Mouse (Mus musculus) kidney, postnatal 0 days (tissue): Measurements from ENCODE around the gene Cox20. TPM values are rescaled to one million over a fixed set of nuclear protein-coding genes. Genes with fewer than 3 reads are reported as not detected.

Experiments
- ATAC-seq: fragments of 200-750 bp; cut with Nextera tagmentation; replicated peaks from 2 replicates; pipeline ENCODE4 v1.8.0; 2017; ENCODE audit warnings: low read depth, moderate number of reproducible peaks, moderate TSS enrichment, moderate library complexity; ENCODE audit not compliant: low FRiP score
- DNase-seq: peaks from one replicate; pipeline ENCODE4 v3.0.0-alpha.2; 2016; ENCODE audit warnings: low spot score
- H3K27ac ChIP-seq: fragments of 300-500 bp; sonication (generic); 2 replicates; pipeline ENCODE4 v1.5.1; 2014; ENCODE audit warnings: mild to moderate bottlenecking
- H3K27me3 ChIP-seq: fragments of 300-500 bp; sonication (generic); 2 replicates; pipeline ENCODE4 v1.6.1; 2014; ENCODE audit warnings: low read length, mixed read lengths; ENCODE audit not compliant: insufficient read depth
- H3K36me3 ChIP-seq: fragments of 300-500 bp; sonication (generic); 2 replicates; pipeline ENCODE4 v1.6.1; 2014; ENCODE audit warnings: low read length, mixed read lengths; ENCODE audit not compliant: insufficient read depth
- H3K4me1 ChIP-seq: fragments of 300-500 bp; sonication (generic); replicated peaks from 2 replicates; pipeline ENCODE4 v1.6.1; 2014; ENCODE audit warnings: antibody characterized with exemption, low read length, mixed read lengths; ENCODE audit not compliant: insufficient read depth
- H3K4me2 ChIP-seq: fragments of 300-500 bp; sonication (generic); 2 replicates; pipeline ENCODE4 v1.6.1; 2014; ENCODE audit warnings: mild to moderate bottlenecking, low read length, moderate library complexity, mixed read lengths
- H3K4me3 ChIP-seq: fragments of 300-500 bp; sonication (generic); replicated peaks from 2 replicates; pipeline ENCODE4 v1.5.1; 2014; ENCODE audit warnings: low read depth, low read length
- H3K9ac ChIP-seq: fragments of 300-500 bp; sonication (generic); 2 replicates; pipeline ENCODE4 v1.6.1; 2014; ENCODE audit warnings: low read depth, low read length
- H3K9me3 ChIP-seq: fragments of 300-500 bp; sonication (generic); replicated peaks from 2 replicates; pipeline ENCODE4 v1.6.1; 2016; ENCODE audit warnings: low read length, inconsistent platforms, mixed read lengths
- CTCF ChIP-seq: IDR thresholded peaks from 2 replicates; pipeline ENCODE4 v1.5.1; 2016; ENCODE audit warnings: antibody characterized with exemption, low read depth, mild to moderate bottlenecking, moderate library complexity
- WGBS: fragments of 180-500 bp; shearing (Covaris S2); extraction: QIAGEN DNeasy Blood & Tissue Kit; methylation state at CpG from one replicate; pipeline ENCODE4 v1.1.7; 2014; 5-methylcytosine and 5-hydroxymethylcytosine counted together
- polyA plus RNA-seq: library from polyadenylated mRNA; unstranded; fragments of >200 nt; fragmentation: Nextera tagmentation; extraction: Ambion mirVana; gene quantifications from 2 replicates; pipeline ENCODE4 v1.2.1, GENCODE M21; 2015

Cox20 gene
- polyA plus RNA-seq, 1 experiment from 2014 or later: 225 TPM

GRCm38 (mm10) chr1:178320038-178320722 lies 1.2 kb downstream of the Cox20 start:
- peak overlapping the region; percentile 99 for H3K27ac ChIP-seq
- H3K4me3 ChIP-seq: peak overlapping the region; percentile 63
- H3K9me3 ChIP-seq: no peaks in the 10 kb centered on the region
- peak overlapping the region; percentile 85 for H3K9ac ChIP-seq
- WGBS: 18% methylated on average over 8 of the region's 8 CpGs
- H3K4me2 ChIP-seq: peak overlapping the region; percentile 77
- ATAC-seq: no peak
- H3K27me3 ChIP-seq: no peaks in the 10 kb centered on the region
- peaks cover 32% of the 10 kb centered on the region for H3K36me3 ChIP-seq
- peaks cover 14% of the 10 kb centered on the region; the same call in 1 of the 2 replicates for H3K4me1 ChIP-seq
- peak; percentile 44 for DNase-seq
- no peak for TF ChIP-seq CTCF

GRCm38 (mm10) chr1:178320723-178321590 lies 2.0 kb downstream of the Cox20 start:
- H3K36me3 ChIP-seq: peaks cover 36% of the 10 kb centered on the region
- WGBS: 31% methylated on average over 5 of the region's 5 CpGs

DNA sequence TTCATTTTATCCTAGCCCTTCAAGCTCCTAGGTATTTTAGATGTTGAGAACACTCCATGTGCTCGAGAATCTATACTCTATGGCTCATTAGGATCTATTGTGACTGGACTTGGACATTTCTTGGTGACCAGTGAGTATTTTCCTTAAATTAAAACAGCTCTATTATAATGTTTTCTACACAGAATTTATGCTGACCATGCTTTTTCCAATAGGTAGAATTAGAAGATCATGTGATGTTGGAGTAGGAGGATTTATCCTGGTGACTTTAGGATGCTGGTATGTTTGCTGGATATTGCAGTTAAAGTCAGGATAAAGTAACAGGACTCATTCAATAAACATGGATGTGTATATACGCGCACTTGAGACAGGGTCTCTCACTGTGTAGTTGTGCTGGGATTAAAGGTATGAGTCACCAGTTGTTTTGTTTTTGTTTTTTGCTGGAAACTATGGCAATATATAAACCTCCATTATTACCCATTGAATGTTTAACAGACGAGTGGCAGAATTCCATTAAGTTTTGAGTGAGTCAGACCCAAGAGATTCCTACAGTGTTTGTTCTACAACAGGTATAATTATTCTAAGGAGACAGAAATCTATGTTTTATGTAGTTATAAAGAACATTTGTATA lies 2.9 kb downstream of the Cox20 start:
- TF ChIP-seq CTCF: no peak
- H3K27me3 ChIP-seq: no peaks in the 10 kb centered on the region
- ATAC-seq (no peak), DNase-seq (no peak)
- H3K9ac ChIP-seq: no peak overlapping the region
- no peaks in the 10 kb centered on the region for H3K9me3 ChIP-seq
- H3K36me3 ChIP-seq: peaks cover 40% of the 10 kb centered on the region
- 55% methylated on average over 4 of the region's 4 CpGs for WGBS
- H3K27ac ChIP-seq: no peak overlapping the region
- H3K4me1 ChIP-seq: peaks cover 14% of the 10 kb centered on the region; the same call in 1 of the 2 replicates
- no peak overlapping the region for H3K4me2 ChIP-seq
- H3K4me3 ChIP-seq: no peak overlapping the region

More at GRCm38 (mm10) chr1:178320723-178321590, 2.0 kb downstream of the Cox20 start:
- Histone ChIP-seq H3K4me3 (peak overlapping the region; percentile 63), H3K4me1 (peaks cover 14% of the 10 kb centered on the region; the same call in 1 of the 2 replicates), H3K27ac (peak overlapping the region; percentile 31; the same call in 1 of the 2 replicates), H3K27me3 (no peaks in the 10 kb centered on the region), H3K9ac (peak overlapping the region; percentile 85; the same call in 1 of the 2 replicates), H3K4me2 (peak overlapping the region; percentile 77), H3K9me3 (no peaks in the 10 kb centered on the region)
- ATAC-seq: no peak
- no peak for TF ChIP-seq CTCF
- DNase-seq: no peak

DNA sequence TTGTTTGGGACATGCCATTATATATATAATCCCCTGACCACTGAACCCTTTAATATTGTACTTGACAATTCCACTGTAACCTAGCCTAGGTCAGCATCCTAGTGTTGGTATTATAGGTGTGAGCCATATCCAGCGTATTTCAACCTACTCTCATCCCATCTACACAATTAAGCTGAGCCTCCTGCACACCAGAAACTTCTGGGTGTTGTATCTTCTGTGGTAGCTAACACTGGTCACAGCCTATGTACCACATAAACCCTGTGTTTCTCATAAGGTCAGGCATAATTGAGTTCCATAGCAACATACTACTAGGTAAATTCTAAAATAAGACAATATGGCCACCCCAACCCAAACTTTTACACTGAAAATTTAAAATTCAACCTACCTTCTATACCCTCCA lies 4.3 kb downstream of the Cox20 start:
- Histone ChIP-seq H3K4me3 (no peak overlapping the region), H3K4me2 (no peak overlapping the region), H3K4me1 (peaks cover 12% of the 10 kb centered on the region; the same call in 1 of the 2 replicates), H3K9ac (no peak overlapping the region), H3K27ac (no peak overlapping the region), H3K27me3 (no peaks in the 10 kb centered on the region), H3K36me3 (peaks cover 40% of the 10 kb centered on the region), H3K9me3 (no peaks in the 10 kb centered on the region)
- WGBS: 67% methylated on average over 1 of the region's 1 CpGs
- DNase-seq (no peak), ATAC-seq (no peak)
- no peak for TF ChIP-seq CTCF

GRCm38 (mm10) chr1:178324568-178324967 lies 5.6 kb downstream of the Cox20 start:
- no peak for ATAC-seq
- Histone ChIP-seq H3K4me2 (no peak overlapping the region), H3K4me3 (no peak overlapping the region), H3K27ac (no peak overlapping the region), H3K27me3 (no peaks in the 10 kb centered on the region), H3K9me3 (no peaks in the 10 kb centered on the region), H3K36me3 (peaks cover 47% of the 10 kb centered on the region), H3K4me1 (peaks cover 12% of the 10 kb centered on the region; the same call in 1 of the 2 replicates), H3K9ac (no peak overlapping the region)
- no peak for DNase-seq
- no peak for TF ChIP-seq CTCF
- WGBS: 88% methylated on average over 1 of the region's 1 CpGs

GRCm38 (mm10) chr1:178326357-178326756 lies 7.4 kb downstream of the Cox20 start:
- Histone ChIP-seq H3K4me3 (no peak overlapping the region), H3K27ac (no peak overlapping the region), H3K36me3 (peaks cover 56% of the 10 kb centered on the region), H3K9ac (no peak overlapping the region), H3K4me1 (0 out of 2 replicates have a peak, but pooled peaks cover under 1% of the 10 kb centered on the region), H3K4me2 (no peak overlapping the region), H3K9me3 (no peaks in the 10 kb centered on the region), H3K27me3 (no peaks in the 10 kb centered on the region)
- TF ChIP-seq CTCF: no peak
- no peak for ATAC-seq
- WGBS: 85% methylated on average over 1 of the region's 1 CpGs
- DNase-seq: no peak
